Mouse (Mus musculus): ENCODE measurements at regions not wholly inside any gene's neighbourhood (a gene's known extent, or its start where the extent isn't known, plus 50 kb on each side); places are given as distances from the start of the nearest gene placed in this dataset.

GRCm38 (mm10) chr6:148647423-148648390, 183.6 kb downstream of the Ipo8 start:
- H3K4me3 ChIP-seq (ENCODE audit: low read depth, low read length) = no peak overlapping the region
- no peak overlapping the region for H3K4me2 ChIP-seq (ENCODE audit: low read depth, low read length)
- H3K27me3 ChIP-seq (ENCODE audit: control insufficient read depth, insufficient read depth, low read length) = no peaks in the 10 kb centered on the region
- no peaks in the 10 kb centered on the region for H3K9me3 ChIP-seq (replicated peaks; ENCODE audit: control insufficient read depth, low read length)
- 82% methylated on average over 2 of the region's 2 CpGs for WGBS
- H3K9ac ChIP-seq (replicated peaks; ENCODE audit: low read length) = no peak overlapping the region
- ATAC-seq (replicated peaks; ENCODE audit: insufficient number of reproducible peaks, low FRiP score, low TSS enrichment, low read depth) = no peak
- no peak for DNase-seq (ENCODE audit: low spot score)
- no peak overlapping the region for H3K27ac ChIP-seq (replicated peaks; ENCODE audit: low read depth, low read length)
- no peaks in the 10 kb centered on the region for H3K4me1 ChIP-seq (ENCODE audit: control insufficient read depth, insufficient read depth, low read length)
- no peaks in the 10 kb centered on the region for H3K36me3 ChIP-seq (replicated peaks; ENCODE audit: control insufficient read depth, insufficient read depth, low read depth, low read length)

DNA sequence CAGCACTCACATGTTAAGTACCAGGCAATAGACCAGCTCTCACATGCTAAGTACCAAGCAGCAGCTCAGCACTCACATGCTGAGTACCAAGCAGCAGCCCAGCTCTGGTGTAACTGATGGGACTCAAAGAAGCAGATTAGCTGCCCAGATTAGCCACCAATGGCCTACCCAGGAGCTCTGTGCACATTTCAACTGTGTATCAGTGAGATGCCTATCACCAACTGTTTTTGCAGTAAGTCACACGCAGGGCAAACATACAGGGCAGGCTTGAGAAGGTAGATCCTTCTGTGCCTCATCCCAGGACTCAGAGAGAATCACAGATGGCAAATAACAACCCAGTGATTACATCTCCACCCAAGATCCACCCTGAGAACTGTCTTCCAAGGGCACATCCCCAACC, 190.7 kb downstream of the Ipo8 start:
- H3K4me3 ChIP-seq (ENCODE audit: low read depth, low read length) = no peak overlapping the region
- H3K36me3 ChIP-seq (replicated peaks; ENCODE audit: control insufficient read depth, insufficient read depth, low read depth, low read length) = no peaks in the 10 kb centered on the region
- no peaks in the 10 kb centered on the region for H3K9me3 ChIP-seq (replicated peaks; ENCODE audit: control insufficient read depth, low read length)
- H3K4me1 ChIP-seq (ENCODE audit: control insufficient read depth, insufficient read depth, low read length) = no peaks in the 10 kb centered on the region
- H3K9ac ChIP-seq (replicated peaks; ENCODE audit: low read length) = no peak overlapping the region
- H3K27me3 ChIP-seq (ENCODE audit: control insufficient read depth, insufficient read depth, low read length) = no peaks in the 10 kb centered on the region
- H3K27ac ChIP-seq (replicated peaks; ENCODE audit: low read depth, low read length) = no peak overlapping the region
- 82% methylated on average over 1 of the region's 1 CpGs for WGBS
- DNase-seq (ENCODE audit: low spot score) (no peak), ATAC-seq (replicated peaks; ENCODE audit: insufficient number of reproducible peaks, low FRiP score, low TSS enrichment, low read depth) (no peak)
- no peak overlapping the region for H3K4me2 ChIP-seq (ENCODE audit: low read depth, low read length)

DNA sequence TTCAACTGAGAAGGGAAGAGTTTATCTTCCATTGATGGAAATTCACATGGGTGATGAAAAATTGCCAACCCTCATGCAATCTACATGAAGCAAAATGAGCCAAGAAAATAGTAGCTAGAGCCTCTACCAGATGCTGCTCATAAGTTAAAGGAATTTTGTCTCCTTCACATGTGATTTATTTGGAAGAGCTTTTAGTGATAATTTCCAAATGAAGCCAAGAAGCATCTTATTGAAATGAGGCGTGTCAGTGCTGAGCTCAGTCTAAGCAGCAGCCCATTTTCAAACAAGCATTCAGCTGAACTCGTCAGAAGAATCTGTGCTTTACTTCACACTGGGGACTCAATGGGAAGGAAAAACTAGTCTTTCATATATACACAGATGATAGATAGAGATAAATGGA, 190.0 kb upstream of the Tmtc1 start:
- 79% methylated on average over 2 of the region's 2 CpGs for WGBS
- Histone ChIP-seq H3K9ac (replicated peaks; ENCODE audit: low read length) (no peak overlapping the region), H3K9me3 (replicated peaks; ENCODE audit: control insufficient read depth, low read length) (no peaks in the 10 kb centered on the region), H3K4me1 (ENCODE audit: control insufficient read depth, insufficient read depth, low read length) (no peaks in the 10 kb centered on the region), H3K4me2 (ENCODE audit: low read depth, low read length) (no peak overlapping the region), H3K27ac (replicated peaks; ENCODE audit: low read depth, low read length) (no peak overlapping the region), H3K27me3 (ENCODE audit: control insufficient read depth, insufficient read depth, low read length) (no peaks in the 10 kb centered on the region), H3K36me3 (replicated peaks; ENCODE audit: control insufficient read depth, insufficient read depth, low read depth, low read length) (no peaks in the 10 kb centered on the region), H3K4me3 (ENCODE audit: low read depth, low read length) (no peak overlapping the region)
- DNase-seq (ENCODE audit: low spot score) = no peak
- no peak for ATAC-seq (replicated peaks; ENCODE audit: insufficient number of reproducible peaks, low FRiP score, low TSS enrichment, low read depth)

DNA sequence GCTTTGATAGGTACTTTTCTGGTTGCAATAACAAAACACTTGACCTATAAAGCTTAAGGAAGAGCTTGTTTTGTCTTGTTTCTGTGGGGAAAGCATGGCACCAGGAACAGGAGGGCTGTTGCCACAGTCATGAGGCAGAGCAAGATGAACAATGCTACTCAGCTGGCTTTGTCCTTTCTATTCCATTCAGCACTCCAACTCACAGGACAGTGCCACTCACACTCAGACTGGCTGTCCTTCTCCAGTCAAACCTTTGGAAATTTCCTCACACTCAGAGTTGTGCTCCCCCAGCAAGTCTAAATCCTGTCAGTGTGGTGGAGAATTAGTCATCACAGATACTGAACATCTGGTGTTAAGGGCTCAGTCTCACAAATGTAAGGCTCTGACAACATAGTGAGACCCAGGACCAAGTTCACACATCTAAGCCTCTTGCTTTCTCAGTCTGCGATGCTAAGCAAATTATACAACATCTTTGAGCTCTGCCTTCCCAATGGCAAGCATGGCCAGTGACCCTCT, 183.0 kb upstream of the Tmtc1 start:
- DNase-seq (ENCODE audit: low spot score) (no peak), ATAC-seq (replicated peaks; ENCODE audit: insufficient number of reproducible peaks, low FRiP score, low TSS enrichment, low read depth) (no peak)
- H3K9me3 ChIP-seq (replicated peaks; ENCODE audit: control insufficient read depth, low read length) = no peaks in the 10 kb centered on the region
- H3K4me2 ChIP-seq (ENCODE audit: low read depth, low read length) = no peak overlapping the region
- no peak overlapping the region for H3K9ac ChIP-seq (replicated peaks; ENCODE audit: low read length)
- no peaks in the 10 kb centered on the region for H3K27me3 ChIP-seq (ENCODE audit: control insufficient read depth, insufficient read depth, low read length)
- H3K4me3 ChIP-seq (ENCODE audit: low read depth, low read length) = no peak overlapping the region
- no peak overlapping the region for H3K27ac ChIP-seq (replicated peaks; ENCODE audit: low read depth, low read length)
- no peaks in the 10 kb centered on the region for H3K4me1 ChIP-seq (ENCODE audit: control insufficient read depth, insufficient read depth, low read length)
- no peaks in the 10 kb centered on the region for H3K36me3 ChIP-seq (replicated peaks; ENCODE audit: control insufficient read depth, insufficient read depth, low read depth, low read length)
- 87% methylated on average over 1 of the region's 1 CpGs for WGBS

- no peak for ATAC-seq (replicated peaks; ENCODE audit: insufficient number of reproducible peaks, low FRiP score, low TSS enrichment, low read depth)
- Histone ChIP-seq H3K36me3 (replicated peaks; ENCODE audit: control insufficient read depth, insufficient read depth, low read depth, low read length) (no peaks in the 10 kb centered on the region), H3K9ac (replicated peaks; ENCODE audit: low read length) (no peak overlapping the region), H3K27ac (replicated peaks; ENCODE audit: low read depth, low read length) (no peak overlapping the region), H3K4me2 (ENCODE audit: low read depth, low read length) (no peak overlapping the region), H3K4me1 (ENCODE audit: control insufficient read depth, insufficient read depth, low read length) (no peaks in the 10 kb centered on the region), H3K9me3 (replicated peaks; ENCODE audit: control insufficient read depth, low read length) (no peaks in the 10 kb centered on the region), H3K27me3 (ENCODE audit: control insufficient read depth, insufficient read depth, low read length) (no peaks in the 10 kb centered on the region), H3K4me3 (ENCODE audit: low read depth, low read length) (no peak overlapping the region)
- DNase-seq (ENCODE audit: low spot score) = no peak
- 94% methylated on average over 2 of the region's 2 CpGs for WGBS
Measured at GRCm38 (mm10) chr6:148623119-148623770, 179.1 kb upstream of the Tmtc1 start.

DNA sequence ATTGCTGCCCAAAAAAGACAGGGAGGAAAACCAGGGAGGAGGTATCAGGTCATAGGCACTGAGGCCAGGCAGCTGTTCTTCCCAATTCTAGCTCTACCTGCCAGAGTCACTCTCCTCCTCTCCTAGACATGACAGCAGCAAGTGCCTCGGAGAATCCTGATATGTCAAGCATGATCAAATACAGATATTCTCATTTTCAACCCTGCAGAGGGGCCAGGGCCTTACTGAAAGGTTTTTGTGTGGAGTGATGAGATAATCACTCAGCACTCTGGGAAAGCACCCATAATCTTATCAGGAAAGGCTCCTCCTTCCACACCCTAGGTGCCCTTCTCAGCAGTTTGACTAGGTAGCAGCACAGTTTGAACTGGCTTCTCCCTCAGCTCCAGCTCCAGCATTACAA, 175.8 kb upstream of the Tmtc1 start:
- Histone ChIP-seq H3K27ac (replicated peaks; ENCODE audit: low read depth, low read length) (no peak overlapping the region), H3K4me2 (ENCODE audit: low read depth, low read length) (no peak overlapping the region), H3K4me1 (ENCODE audit: control insufficient read depth, insufficient read depth, low read length) (no peaks in the 10 kb centered on the region), H3K4me3 (ENCODE audit: low read depth, low read length) (no peak overlapping the region), H3K36me3 (replicated peaks; ENCODE audit: control insufficient read depth, insufficient read depth, low read depth, low read length) (no peaks in the 10 kb centered on the region), H3K9ac (replicated peaks; ENCODE audit: low read length) (no peak overlapping the region), H3K9me3 (replicated peaks; ENCODE audit: control insufficient read depth, low read length) (no peaks in the 10 kb centered on the region), H3K27me3 (ENCODE audit: control insufficient read depth, insufficient read depth, low read length) (no peaks in the 10 kb centered on the region)
- DNase-seq (ENCODE audit: low spot score) (no peak), ATAC-seq (replicated peaks; ENCODE audit: insufficient number of reproducible peaks, low FRiP score, low TSS enrichment, low read depth) (no peak)
- WGBS = 70% methylated on average over 1 of the region's 1 CpGs

DNA sequence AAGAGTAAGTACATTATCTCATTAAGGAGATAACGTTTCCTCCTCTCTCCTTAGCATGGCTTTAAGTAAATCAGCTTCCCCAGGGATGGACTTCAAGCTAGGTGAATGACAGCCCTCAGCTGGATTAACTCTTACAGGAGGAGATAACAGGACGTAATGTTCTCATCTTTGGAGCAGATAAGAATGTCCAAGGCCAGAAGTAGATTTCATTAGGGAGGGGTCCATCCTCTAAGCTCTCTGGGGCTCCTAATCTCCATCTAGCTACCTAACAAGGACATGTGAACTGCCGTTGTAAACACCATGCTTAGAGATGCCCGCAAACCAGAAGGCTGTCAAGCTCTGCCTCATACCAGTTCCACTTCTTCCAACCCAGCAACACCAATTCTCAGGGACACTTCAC, 171.7 kb upstream of the Tmtc1 start:
- H3K27ac ChIP-seq (replicated peaks; ENCODE audit: low read depth, low read length) = no peak overlapping the region
- WGBS = 30% methylated on average over 4 of the region's 4 CpGs
- no peaks in the 10 kb centered on the region for H3K27me3 ChIP-seq (ENCODE audit: control insufficient read depth, insufficient read depth, low read length)
- ATAC-seq (replicated peaks; ENCODE audit: insufficient number of reproducible peaks, low FRiP score, low TSS enrichment, low read depth) (no peak), DNase-seq (ENCODE audit: low spot score) (no peak)
- no peaks in the 10 kb centered on the region for H3K4me1 ChIP-seq (ENCODE audit: control insufficient read depth, insufficient read depth, low read length)
- no peak overlapping the region for H3K9ac ChIP-seq (replicated peaks; ENCODE audit: low read length)
- no peaks in the 10 kb centered on the region for H3K9me3 ChIP-seq (replicated peaks; ENCODE audit: control insufficient read depth, low read length)
- H3K4me2 ChIP-seq (ENCODE audit: low read depth, low read length) = no peak overlapping the region
- no peak overlapping the region for H3K4me3 ChIP-seq (ENCODE audit: low read depth, low read length)
- H3K36me3 ChIP-seq (replicated peaks; ENCODE audit: control insufficient read depth, insufficient read depth, low read depth, low read length) = no peaks in the 10 kb centered on the region

- H3K27me3 ChIP-seq (ENCODE audit: control insufficient read depth, insufficient read depth, low read length) = no peaks in the 10 kb centered on the region
- ATAC-seq (replicated peaks; ENCODE audit: insufficient number of reproducible peaks, low FRiP score, low TSS enrichment, low read depth) = no peak
- H3K27ac ChIP-seq (replicated peaks; ENCODE audit: low read depth, low read length) = no peak overlapping the region
- H3K9me3 ChIP-seq (replicated peaks; ENCODE audit: control insufficient read depth, low read length) = no peaks in the 10 kb centered on the region
- no peaks in the 10 kb centered on the region for H3K4me1 ChIP-seq (ENCODE audit: control insufficient read depth, insufficient read depth, low read length)
- 22% methylated on average over 3 of the region's 3 CpGs for WGBS
- no peak overlapping the region for H3K4me3 ChIP-seq (ENCODE audit: low read depth, low read length)
- no peaks in the 10 kb centered on the region for H3K36me3 ChIP-seq (replicated peaks; ENCODE audit: control insufficient read depth, insufficient read depth, low read depth, low read length)
- H3K4me2 ChIP-seq (ENCODE audit: low read depth, low read length) = no peak overlapping the region
- DNase-seq (ENCODE audit: low spot score) = no peak
- no peak overlapping the region for H3K9ac ChIP-seq (replicated peaks; ENCODE audit: low read length)
Measured at GRCm38 (mm10) chr6:148615442-148615841, 171.3 kb upstream of the Tmtc1 start.

All from embryonic facial prominence, embryonic 11.5 days (tissue).